Mouse (Mus musculus): ENCODE measurements at regions not wholly inside any gene's neighbourhood (a gene's known extent, or its start where the extent isn't known, plus 50 kb on each side); places are given as distances from the start of the nearest gene placed in this dataset.
"Not testable (repeated sequence)": the region's sequence is repeated elsewhere in the genome, so short reads cannot be mapped to it uniquely, and the experiment has no call there.

DNA sequence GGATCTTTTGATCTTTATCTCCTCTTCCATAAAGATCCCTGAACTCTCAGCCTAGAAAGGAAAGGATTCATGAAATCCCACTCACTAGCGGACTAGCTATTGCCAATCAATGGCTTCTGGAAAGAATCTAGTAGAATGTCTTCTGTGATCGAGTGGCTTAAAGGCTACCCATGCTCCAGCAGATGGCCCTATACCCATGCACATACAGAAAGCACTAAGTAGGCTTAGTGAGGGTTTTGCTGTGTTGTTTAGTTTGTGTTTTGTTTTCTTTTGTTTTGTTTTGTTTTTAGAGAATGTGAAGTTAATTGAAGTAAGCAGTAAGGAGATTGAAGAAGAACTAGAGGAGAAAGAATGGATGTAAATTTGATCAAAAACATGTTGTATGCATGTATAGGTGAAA lies 187.5 kb downstream of the Kctd12 start:
- DNase-seq (ENCODE audit: low spot score), result no peak

DNA sequence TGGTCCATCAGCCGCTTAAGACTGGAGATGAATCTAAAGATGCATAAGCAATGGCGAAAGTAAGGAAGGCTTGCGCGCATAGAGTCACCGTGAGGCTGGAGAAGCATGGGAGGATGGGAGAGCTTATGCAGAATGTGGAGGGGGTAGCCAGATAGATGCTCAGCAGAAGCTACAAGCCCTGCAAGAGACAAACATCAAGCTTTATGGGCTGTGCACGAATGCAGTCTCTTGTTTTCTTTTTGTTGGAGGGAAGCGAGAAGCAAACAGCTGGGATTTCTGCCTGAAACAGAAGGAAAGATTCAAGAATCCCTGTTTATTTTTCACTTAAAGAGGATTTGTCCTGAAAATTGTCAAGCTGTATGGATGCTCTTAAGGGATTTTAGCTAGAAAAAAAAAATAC lies 188.7 kb downstream of the Kctd12 start:
- no peak for DNase-seq (ENCODE audit: low spot score)

DNA sequence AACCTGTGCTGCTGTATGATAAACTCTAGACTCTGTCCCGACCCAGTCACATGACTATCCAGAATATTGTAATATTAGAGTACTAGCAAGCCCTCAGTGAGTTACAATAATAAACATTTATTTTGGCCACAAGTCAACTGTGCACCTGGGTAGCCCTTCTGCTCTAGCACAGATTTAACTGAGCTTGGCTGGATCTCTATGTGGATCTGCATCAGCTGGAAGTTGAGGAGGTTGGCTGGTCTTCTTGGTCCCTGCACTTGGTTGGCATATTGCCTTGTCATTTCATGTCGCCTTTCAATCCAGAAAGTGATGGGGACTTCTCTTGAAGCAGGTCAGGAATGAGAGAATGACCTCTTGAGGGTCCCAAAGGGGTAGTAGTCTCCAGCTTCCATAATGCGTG lies 191.5 kb downstream of the Kctd12 start:
- DNase-seq (ENCODE audit: low spot score), result no peak

DNA sequence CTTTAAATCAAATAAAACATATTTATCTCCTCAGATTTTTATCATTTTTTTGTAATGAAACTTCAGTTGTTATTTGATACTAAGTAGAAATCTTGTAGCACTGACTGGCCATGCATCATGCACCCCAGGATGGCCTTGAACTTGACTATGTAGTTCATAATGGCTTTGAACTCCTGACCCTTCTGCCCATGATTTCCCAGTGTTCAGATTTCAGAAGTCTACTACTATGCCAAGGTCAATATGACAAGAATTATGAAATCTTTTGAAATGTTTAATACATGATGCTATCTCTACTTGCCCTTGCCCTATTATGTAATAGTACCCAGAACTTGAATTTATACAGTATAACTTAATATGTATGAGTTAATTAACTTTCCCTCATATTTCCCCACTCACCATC lies 200.2 kb downstream of the Kctd12 start:
- DNase-seq (ENCODE audit: low spot score), result no peak

DNA sequence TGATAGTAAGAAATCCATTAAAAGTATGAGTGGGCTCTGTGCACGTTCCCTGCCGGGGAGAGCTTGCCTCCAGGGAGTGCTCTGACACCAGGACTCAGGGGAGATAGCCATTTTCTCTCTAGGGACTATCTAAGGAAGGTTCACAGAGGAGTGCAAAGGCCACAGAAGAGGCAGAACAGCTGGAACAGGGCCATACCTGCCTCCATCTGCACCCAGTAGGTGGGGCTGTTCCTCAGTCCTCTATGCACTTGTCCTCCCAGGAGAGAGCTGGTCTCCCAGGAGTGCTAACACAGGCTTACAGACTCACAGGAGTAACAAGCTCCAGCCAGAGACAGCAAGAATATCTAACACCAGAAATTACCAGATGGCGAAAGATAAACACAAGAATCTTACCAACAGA lies 212.7 kb downstream of the Kctd12 start:
- no peak for DNase-seq (ENCODE audit: low spot score)

DNA sequence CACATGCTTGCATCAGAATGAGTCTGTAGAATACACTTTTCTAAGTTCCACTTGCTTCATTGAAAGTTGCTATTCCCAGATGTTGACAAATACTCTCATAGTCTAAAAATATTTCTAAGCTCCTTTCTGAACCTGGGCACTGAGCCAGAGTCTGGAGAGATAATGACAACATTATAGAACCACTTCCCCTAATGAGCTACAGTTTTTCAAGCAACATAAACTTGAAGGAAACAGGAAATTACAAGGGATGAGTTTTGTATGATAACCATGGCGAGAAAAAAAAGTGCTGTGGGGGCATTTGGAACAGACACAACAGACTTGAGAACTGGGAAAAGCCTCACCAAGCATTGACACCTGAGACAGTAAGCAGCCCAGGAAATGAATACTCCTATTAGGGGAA lies 233.8 kb downstream of the Kctd12 start:
- no peak for DNase-seq (ENCODE audit: low spot score)

DNA sequence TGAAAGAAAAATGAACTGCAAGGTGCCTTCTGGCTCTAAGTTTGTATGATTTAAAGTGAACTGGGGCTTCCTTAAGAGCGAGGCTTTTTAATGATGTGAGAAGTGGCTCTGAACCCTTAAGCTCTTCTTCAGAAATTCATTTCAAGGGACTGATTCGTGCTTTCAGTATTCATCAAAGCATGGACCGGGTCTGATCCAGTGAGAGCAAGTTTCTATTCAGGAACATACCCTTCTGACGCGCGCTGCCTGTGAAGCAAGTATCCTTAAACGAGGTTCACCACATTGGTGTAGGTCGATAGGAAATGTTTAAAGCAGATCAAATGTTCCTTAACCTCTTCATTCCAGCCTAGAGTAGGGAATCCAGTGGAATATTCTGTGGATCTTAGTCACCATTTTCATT lies 240.1 kb downstream of the Kctd12 start:
- DNase-seq (ENCODE audit: low spot score), result no peak

DNA sequence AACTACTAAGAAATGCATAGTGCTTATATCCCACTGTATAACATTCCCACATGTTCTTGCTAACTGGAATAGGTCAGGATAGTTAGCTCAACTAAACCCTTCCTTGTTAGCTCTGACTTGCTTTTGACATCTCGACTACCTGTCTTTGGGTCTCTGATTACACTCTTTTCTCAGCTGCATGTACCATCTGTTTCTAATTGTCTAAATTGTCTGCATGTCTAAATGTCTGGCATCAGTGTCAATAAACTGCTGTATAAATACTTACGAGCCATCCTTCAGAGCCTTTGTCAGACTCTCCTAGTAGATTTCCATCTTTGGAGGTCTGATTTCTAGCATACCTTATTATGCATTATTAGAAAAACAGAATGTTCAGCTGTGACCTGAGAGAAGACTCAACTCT lies 245.8 kb downstream of the Kctd12 start:
- no peak for DNase-seq (ENCODE audit: low spot score)

DNA sequence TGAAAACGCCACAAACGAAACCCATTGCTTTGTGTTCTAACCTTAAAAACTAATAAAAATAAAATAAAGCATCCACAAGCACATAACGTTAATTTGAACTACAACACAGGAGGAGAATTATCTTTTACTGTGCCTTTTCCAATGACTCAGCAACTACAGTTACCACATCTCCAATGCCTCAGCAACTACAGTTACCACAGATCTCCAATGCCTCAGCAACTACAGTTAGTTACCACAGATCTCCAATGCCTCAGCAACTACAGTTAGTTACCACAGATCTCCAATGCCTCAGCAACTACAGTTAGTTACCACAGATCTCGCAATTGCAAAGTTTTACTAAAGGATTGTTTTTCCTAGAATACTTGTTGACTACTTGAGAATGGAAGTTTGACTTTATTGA lies 248.7 kb downstream of the Kctd12 start:
- DNase-seq (ENCODE audit: low spot score), result not testable (repeated sequence)

DNA sequence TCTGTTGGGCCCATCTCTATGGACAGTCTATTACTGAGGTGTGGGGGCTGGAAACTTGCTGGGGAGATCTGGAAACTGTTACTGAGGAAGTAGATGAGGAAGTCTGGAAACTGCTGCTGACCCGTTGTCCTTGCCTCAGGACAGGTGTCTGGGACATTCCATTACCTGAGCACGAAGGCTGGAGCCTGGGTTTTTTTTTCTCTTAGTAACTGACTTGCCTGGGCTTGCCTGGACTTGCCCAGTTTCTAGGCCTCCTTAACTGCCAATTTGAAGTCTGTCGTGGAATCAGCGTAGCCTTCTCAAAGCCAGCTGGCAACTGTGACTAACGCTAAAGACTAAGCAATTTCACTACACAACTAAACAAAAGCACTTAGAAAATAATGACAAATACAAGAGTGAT lies 250.7 kb downstream of the Kctd12 start:
- DNase-seq (ENCODE audit: low spot score), result no peak

DNA sequence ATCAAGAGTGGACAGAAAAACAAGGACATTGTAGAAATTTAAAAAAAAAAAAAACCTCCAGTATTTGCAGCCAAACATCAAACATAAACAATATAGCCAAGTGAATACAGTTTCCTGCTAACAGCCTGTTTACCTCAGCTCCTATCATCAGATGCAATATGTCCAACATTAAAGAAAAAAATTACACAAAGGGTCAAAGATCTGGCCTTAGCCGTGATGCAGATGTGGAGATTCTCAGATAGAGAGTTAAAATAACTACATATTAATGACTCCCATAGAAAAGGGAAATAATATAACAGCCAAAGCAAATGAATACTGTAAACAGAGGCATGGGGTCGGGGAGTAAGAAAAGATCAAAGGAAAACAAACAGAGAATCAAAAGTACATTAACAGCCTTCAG lies 259.8 kb downstream of the Kctd12 start:
- DNase-seq (ENCODE audit: low spot score), result no peak

DNA sequence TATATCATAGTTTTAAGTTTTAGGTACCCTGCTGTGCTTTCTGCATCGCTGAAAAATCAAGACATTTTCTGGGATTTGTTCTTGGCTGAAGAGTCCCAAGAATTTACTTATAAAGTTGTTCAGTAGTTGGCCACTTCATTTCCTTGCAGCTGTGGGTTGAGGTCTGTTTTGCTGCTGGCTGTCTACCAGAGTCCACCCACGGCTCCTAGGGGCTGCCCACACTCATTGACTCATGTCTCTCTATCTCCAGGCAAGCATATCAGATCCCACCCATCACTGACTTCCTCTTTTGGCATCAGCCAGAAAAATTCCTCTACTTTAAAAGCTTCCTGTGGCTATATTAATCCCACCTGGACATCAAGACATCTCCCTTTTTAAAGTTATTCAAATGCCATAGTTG lies 263.9 kb downstream of the Kctd12 start:
- DNase-seq (ENCODE audit: low spot score), result no peak

DNA sequence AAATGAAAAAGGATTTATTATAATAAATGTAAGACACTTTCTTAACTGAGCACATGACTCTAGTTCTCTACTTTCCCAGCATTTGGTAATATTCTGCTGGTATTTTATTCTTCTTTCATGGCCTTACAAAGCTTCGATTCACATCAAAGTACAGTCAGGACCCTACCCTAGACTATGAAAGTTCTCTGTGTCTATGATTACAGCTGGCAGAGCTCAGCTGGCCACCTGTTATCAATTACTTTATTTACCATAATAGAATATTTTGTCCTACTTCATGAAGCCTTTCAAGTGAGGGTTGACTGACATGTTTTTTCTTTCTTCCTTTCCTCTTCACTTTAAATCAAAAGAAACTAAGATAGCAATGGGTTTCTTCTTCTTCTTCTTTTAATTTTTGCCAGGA lies 269.8 kb downstream of the Kctd12 start:
- no peak for DNase-seq (ENCODE audit: low spot score)

DNA sequence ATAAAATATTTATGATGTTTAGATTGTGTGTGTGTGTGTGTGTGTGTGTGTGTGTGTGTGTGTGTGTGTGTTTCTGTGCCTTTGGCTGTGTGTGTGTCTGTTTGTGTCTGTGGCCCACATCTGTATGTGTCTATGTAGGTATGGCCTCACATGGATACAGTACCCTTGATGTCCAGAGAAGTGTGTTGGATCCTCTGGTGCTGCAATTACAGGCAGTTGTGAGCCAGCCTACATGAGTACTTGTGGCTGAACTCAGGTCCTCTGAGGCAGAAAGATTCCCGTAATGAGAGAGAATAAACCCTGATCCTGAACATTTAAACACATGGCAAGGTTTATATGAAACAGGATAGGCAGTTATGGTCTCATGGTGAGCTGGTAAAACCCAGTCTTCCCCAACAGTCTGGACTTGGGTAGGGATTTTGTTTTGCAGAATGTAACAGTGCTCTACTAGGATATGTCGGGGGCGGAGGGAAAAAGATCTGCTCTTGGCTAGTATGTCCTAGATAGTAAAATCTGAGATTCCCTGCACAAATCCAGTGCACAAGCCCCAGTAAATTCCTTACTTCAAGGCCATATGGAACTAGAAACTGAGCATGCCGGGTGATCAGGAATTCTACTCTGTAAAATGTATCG lies 275.6 kb downstream of the Kctd12 start:
- DNase-seq (ENCODE audit: low spot score), result no peak

DNA sequence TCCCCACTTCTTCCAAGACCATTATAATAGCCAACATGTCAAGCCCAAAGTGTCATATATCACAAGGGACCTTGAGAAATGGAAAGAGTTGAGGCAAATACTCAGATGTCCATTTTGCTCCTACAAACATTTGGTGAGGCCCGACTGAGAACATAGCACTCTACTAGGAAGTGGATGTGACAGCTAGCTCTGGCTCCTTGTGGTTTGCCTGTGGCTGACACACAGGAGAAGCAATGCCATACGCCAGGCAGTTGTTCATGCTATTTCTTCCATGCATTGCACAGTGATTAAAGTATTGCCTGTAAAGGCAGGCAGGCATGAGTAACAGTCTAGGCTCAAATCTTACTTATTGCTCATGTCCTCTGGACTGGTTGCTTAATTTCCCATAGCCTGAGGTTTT lies 281.3 kb downstream of the Kctd12 start:
- no peak for DNase-seq (ENCODE audit: low spot score)

DNA sequence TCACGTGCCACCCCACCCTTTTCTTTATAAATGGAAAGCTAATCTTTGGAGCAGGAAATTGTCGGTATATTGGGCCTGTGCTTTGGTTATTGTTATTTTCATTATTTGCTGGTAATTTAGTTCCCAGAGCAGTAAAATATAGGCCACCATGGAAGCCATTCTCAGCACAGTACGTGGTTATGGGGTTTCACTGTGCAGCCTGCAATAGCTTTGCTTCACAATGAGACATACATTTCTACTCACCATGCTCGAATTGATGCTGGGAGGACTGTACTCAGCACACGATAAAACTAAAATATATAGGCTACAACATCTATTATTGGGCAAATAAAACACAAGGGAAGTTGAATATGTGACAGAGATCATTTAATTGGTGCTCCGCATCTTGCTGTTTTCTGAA lies 282.0 kb downstream of the Kctd12 start:
- no peak for DNase-seq (ENCODE audit: low spot score)

DNA sequence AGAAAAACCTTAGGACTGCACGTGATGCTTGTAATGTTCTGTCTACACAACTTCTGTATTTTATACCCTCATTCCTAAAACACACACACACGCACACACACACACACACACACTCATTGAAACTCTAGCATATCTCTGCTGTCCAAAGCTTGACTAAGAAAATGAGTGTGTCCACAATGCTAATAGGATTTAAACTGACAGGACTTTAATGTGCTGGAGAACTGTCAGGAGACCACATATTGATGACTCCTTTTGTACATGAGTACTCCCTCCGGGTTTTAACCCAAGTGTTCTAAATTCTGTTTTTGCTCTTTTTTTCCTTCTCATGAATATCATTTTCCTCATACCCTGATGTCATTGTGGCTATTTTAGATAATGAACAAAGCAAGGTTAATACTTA lies 283.4 kb downstream of the Kctd12 start:
- no peak for DNase-seq (ENCODE audit: low spot score)

DNA sequence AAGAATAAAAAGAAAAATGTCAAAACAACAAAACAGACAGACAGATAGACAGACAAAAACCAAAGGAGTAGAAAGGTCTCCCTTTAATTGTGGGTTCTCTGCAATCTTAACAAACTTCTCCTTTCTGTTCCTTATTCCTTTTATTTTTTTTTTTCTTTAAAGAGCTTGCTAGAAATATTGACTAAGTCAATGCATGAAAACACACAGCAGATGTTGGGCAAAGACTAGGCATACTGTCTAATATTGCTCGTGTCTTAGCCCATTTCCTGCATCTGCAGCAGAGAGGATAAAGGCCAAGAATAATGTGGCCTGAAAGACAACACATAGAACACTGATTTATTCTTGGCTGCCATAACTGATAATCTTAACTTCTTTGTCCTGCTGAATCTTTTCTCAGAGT lies 295.6 kb downstream of the Kctd12 start:
- DNase-seq (ENCODE audit: low spot score), result no peak

DNA sequence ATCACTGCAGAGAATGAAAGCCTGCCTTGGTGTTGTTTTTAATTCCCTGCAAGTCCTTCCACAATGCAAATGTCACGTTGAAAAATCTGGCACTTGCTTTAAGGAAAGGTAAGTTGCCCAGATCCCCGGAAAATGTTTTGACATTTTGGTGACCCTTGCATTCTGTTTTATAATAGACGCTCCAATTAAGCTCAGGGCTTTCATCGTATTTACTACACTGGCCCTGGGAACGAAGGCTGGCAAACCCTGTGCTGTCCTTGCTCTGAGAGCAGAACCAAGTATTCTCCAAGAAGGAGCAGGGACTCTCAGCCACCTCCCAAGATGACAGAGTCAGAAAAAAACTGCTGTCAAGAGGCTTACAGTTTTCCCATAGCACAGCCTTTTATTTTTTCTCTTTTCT lies 305.9 kb downstream of the Kctd12 start:
- DNase-seq (ENCODE audit: low spot score), result no peak

DNA sequence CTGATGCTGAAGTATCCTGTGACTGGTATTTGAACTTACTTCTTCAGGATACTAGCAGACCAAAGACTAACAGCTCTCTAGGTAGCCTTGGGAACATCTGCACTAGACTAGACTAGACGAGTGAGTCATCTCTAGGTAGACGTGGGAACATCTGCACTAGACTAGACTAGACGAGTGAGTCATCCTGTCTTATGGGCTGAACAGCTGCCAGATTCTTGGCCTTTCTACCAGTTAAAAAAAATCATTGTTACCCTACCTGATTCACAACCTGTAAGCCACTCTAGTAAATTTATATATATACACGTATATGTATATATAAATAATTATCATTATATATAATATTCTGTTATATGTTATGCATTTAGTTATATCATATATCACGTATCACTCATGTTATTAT lies 307.8 kb downstream of the Kctd12 start:
- no peak for DNase-seq (ENCODE audit: low spot score)

DNA sequence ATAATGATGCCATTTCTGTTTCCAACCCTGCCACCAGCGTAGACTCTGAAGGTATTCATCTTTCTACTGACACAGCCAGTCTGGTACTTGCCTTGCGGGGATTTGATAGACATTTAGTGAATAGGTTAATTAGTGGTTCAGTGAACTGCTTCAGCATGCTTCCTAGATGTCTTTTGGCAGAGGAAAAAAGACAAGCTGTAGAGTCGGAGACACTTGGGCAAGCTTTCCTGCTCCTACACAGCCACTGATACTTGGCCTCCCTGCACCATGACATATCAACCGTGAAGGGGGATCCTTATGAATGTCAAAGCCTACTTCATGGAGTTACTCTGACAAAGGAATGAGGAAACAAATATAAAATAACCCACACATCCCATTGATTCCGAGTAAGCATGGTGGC lies 308.7 kb downstream of the Kctd12 start:
- no peak for DNase-seq (ENCODE audit: low spot score)

DNA sequence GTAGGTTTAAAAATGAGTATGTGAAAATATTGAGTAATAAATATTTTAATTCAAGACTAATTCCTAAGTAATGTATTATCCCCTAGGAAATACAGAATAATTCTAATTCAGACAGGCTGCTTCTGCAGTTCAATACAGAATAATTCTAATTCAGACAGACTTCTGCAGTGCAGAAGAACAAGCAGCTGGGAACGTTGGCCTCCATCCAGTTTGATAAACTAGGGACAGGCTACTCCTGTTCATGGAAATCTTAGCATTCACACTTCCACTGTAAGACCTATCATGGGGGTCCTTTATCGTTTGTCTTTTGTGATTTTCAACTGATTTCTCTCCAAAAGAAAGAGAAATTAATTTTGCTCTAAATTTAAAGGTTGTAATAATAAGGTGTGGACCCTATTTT lies 319.2 kb downstream of the Kctd12 start:
- no peak for DNase-seq (ENCODE audit: low spot score)

DNA sequence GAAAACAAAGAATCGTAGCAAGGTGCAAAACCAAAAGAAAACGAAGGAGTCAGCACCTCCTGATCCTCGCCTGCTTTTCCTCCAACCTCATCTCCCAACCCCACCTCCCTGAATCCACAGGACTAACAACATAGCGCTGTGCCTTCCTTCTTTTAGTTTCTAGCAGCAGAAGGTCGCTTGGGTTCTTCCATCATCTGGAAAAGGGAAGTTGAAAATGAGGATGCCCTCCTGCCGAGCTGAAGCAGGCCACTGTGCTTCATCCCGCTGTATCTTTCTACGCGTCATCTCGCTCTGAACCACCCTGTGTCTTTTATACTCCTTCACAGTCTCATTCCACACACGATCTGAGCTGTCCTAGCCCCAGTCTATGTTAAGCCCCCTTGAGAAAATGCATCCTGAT lies 322.1 kb downstream of the Kctd12 start:
- no peak for DNase-seq (ENCODE audit: low spot score)

DNA sequence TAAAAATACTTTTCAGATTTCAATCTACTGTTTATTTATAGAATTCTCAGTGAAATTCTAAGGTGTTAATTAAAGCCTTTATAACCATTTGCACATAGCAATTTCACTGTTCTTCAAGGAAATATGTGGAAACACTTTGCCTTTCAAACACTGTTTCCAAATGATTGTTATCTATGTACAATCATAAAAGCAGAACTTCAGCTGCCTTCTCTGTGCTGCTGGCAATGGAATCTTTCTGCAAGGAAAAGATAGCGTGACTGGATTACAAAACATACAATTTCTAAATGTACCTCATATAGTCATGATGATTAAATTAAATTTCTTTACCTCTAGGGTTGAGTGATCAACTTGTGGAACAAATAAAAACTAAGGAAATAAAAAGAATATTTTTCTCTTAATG lies 326.2 kb downstream of the Kctd12 start:
- DNase-seq (ENCODE audit: low spot score), result no peak

DNA sequence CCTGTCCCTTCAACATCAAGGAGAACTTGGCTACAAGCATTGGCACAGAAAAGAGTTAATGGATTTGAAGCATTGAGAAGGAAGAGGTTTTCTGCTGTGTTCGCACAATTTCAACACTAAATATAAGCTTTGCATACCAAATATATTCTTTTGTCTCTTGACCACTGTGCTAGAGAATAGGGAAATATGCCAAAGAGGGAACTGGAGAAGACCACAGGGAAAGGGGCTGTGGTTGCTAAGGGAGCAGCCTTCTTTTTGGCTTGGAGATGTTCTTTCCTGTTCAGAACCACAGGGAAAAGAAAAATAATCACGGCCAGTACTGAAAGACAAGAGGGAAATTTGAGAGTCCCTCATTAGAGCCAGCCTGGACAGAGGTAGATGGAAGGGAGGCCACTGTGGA lies 352.8 kb downstream of the Kctd12 start:
- DNase-seq (ENCODE audit: low spot score), result peak; percentile 4
